Mouse (Mus musculus) liver, embryonic 14.5 days (tissue): ENCODE measurements around the gene Carmil1.

Source experiments
- CTCF ChIP-seq: IDR thresholded peaks from 2 replicates; pipeline ENCODE4 v1.5.1; 2016; ENCODE audit warnings: antibody characterized with exemption, low read depth, control low read depth
- EP300 ChIP-seq: IDR thresholded peaks from 2 replicates; pipeline ENCODE4 v1.6.1; 2016; ENCODE audit warnings: antibody characterized with exemption, low read depth

- TF ChIP-seq CTCF = no peak
- no peak for TF ChIP-seq EP300
Measured at GRCm38 (mm10) chr13:24001797-24002196, 278.8 kb downstream of the Carmil1 start.
